Mouse (Mus musculus): Measurements from ENCODE around the gene Intu. TPM values are rescaled to one million over a fixed set of nuclear protein-coding genes. Genes with fewer than 3 reads are reported as not detected.

Gene Intu
- total RNA-seq, 1 experiment from 2014 or later = 4.3 TPM

Small RNA genes within 50 kb of the gene (microRNA-seq; reads per million reads assigned to microRNA genes)
- gene Gm23810 = 0 reads per million in 2 experiments

Other genes starting within 250 kb of the Intu start
- 0.15 TPM in 1 of 2 replicates, not detected in the other for gene Slc25a31, start 177.6 kb downstream of the Intu start, total RNA-seq (2021)
- gene Hspa4l, start 213.2 kb downstream of the Intu start, total RNA-seq (2021) = 64.3 and 64.8 TPM in 2 replicates